Mouse (Mus musculus) C2C12 (cell line): ENCODE measurements around the gene A730071L15Rik.

Experiments
- CEBPB ChIP-seq: IDR thresholded peaks from one replicate; pipeline ENCODE4 v1.6.1; 2011; ENCODE audit warnings: low read depth, mild to moderate bottlenecking, control low read depth, moderate library complexity
- CTCF ChIP-seq: IDR thresholded peaks from one replicate; pipeline ENCODE4 v1.5.1; 2011; ENCODE audit not compliant: control insufficient read depth, insufficient read depth, insufficient read length
- MAX ChIP-seq: IDR thresholded peaks from one replicate; pipeline ENCODE4 v1.6.1; 2011; ENCODE audit warnings: mild to moderate bottlenecking, control low read depth
- MYOD1 ChIP-seq: IDR thresholded peaks from one replicate; pipeline ENCODE4 v1.6.1; 2011; ENCODE audit warnings: low read depth; ENCODE audit not compliant: control insufficient read depth, insufficient read length
- USF1 ChIP-seq: IDR thresholded peaks from one replicate; pipeline ENCODE4 v1.6.1; 2011; ENCODE audit warnings: low read depth, mild to moderate bottlenecking, control low read depth, moderate library complexity

- TF ChIP-seq CTCF (no peak), USF1 (no peak), CEBPB (no peak), MAX (no peak), MYOD1 (no peak)
Measured at GRCm38 (mm10) chr11:6230012-6230411, 30.2 kb downstream of the A730071L15Rik start, which contains the start of gene Npc1l1.
